Mouse (Mus musculus) thymus, postnatal 36 days (tissue): Measurements from ENCODE around the gene Gna11.

Experiments used
- DNase-seq, 2 experiments: peaks; one replicate each; pipeline ENCODE4 v3.0.0; 2022; ENCODE audit warnings: mixed read lengths in 2 of 2

Gene Gna11

GRCm38 (mm10) chr10:81484441-81485059 is 60.4 kb downstream of the Gna11 start:
- no peak for DNase-seq

GRCm38 (mm10) chr10:81483983-81484382 is 61.0 kb downstream of the Gna11 start:
- DNase-seq, result peak; percentile 41 to 52

GRCm38 (mm10) chr10:81482533-81482889 is 62.5 kb downstream of the Gna11 start, which contains the start of gene Celf5:
Gene Celf5 (minus strand): TSS chr10:81482709.
- peak; percentile 59 to 68 for DNase-seq

GRCm38 (mm10) chr10:81481605-81482532 is 63.1 kb downstream of the Gna11 start:
- DNase-seq, result no peak
